Mouse (Mus musculus) cortical plate, adult 2 months (tissue): ENCODE data around the gene Tbccd1.

Experiments used
- CTCF ChIP-seq: fragments of 200-500 bp; IDR thresholded peaks from 2 replicates; pipeline ENCODE4 v1.5.1; 2011; ENCODE audit warnings: mild to moderate bottlenecking, control low read depth, low read length; ENCODE audit not compliant: insufficient read depth; ENCODE audit errors: extremely low read depth
- POLR2A ChIP-seq: fragments of 200-500 bp; IDR thresholded peaks from 2 replicates; pipeline ENCODE4 v1.6.1; 2011; ENCODE audit warnings: mild to moderate bottlenecking, low read length, control low read depth; ENCODE audit not compliant: insufficient read depth; ENCODE audit errors: extremely low read depth

DNA sequence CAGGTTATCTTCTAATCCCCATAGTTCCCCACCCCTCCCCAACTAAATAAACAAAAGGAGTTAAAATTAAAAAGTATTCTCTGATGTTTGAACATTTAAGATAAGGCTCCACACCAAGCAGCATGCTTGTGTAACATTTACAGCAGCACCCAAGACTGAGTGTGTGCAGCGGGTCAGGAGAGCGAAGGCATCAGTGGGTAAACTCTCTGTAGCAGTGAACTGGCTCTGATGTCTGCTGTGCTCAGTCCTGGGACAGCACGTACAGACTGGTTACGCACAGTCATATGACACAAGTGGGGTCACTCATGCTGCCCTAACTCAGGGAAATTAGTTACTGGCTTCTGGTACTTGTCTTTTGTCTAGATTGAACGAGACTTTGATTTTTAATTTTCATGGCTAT is 14.6 kb downstream of the Tbccd1 start:
- TF ChIP-seq POLR2A (no peak), CTCF (no peak)
